Mouse (Mus musculus) small intestine, adult 2 months (tissue): ENCODE measurements at regions not wholly inside any gene's neighbourhood (a gene's known extent, or its start where the extent isn't known, plus 50 kb on each side); places are given as distances from the start of the nearest gene placed in this dataset.

Source experiments
- CTCF ChIP-seq: fragments of 200-500 bp; IDR thresholded peaks from 2 replicates; pipeline ENCODE4 v1.5.1; 2012; ENCODE audit warnings: low read depth, mild to moderate bottlenecking, control low read depth, inconsistent platforms, low read length, moderate library complexity, mixed read lengths; ENCODE audit not compliant: insufficient replicate concordance, insufficient read length; ENCODE audit errors: extremely low read depth
- POLR2A ChIP-seq: fragments of 200-500 bp; IDR thresholded peaks from 2 replicates; pipeline ENCODE4 v1.6.1; 2012; ENCODE audit warnings: low read depth, mild to moderate bottlenecking, control low read depth, inconsistent platforms, low read length, moderate library complexity

DNA sequence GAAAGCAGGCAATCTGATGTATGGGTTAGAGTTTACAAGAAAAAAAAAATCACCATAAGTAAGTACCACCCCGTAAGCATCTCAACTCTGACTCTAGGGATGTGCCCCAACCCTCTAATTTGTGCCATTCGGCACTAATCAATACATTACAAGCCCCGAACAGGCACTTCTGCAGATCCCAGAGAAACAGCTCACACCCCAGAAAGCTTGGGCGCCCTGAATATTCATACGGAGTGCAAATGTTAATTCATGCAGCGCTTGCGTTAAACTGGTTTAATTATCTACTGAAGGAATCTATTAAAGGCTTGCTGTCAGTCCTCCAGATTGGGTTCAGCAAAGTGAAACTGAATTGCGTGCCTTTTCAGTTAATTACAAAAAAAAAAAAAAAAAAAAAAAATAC, 132.8 kb downstream of the Nsun3 start:
- no peak for TF ChIP-seq CTCF
- TF ChIP-seq POLR2A = no peak
